Mouse (Mus musculus) olfactory bulb, adult 2 months (tissue): ENCODE measurements at regions not wholly inside any gene's neighbourhood (a gene's known extent, or its start where the extent isn't known, plus 50 kb on each side); places are given as distances from the start of the nearest gene placed in this dataset.

Experiments used
- CTCF ChIP-seq: fragments of 200-500 bp; IDR thresholded peaks from 2 replicates; pipeline ENCODE4 v1.5.1; 2012; ENCODE audit warnings: low read depth, mild to moderate bottlenecking, low read length, moderate library complexity; ENCODE audit not compliant: insufficient read depth
- POLR2A ChIP-seq: fragments of 200-500 bp; IDR thresholded peaks from 2 replicates; pipeline ENCODE4 v1.6.1; 2012; ENCODE audit warnings: mild to moderate bottlenecking, low read depth, low read length, moderate library complexity; ENCODE audit not compliant: insufficient read depth

- no peak for TF ChIP-seq POLR2A
- no peak for TF ChIP-seq CTCF
Measured at GRCm38 (mm10) chr10:95013213-95013915, 68.7 kb upstream of the Plxnc1 start.
